Mouse (Mus musculus) CH12.LX (cell line): Measurements from ENCODE around the gene Defb35. TPM values are rescaled to one million over a fixed set of nuclear protein-coding genes. Genes with fewer than 3 reads are reported as not detected.
"Not testable (repeated sequence)": the region's sequence is repeated elsewhere in the genome, so short reads cannot be mapped to it uniquely, and the experiment has no call there.

Source experiments
- DNase-seq: peaks from one replicate; pipeline ENCODE4 v3.0.0-alpha.2; 2013; ENCODE audit errors: extremely low read depth
- H3K27ac ChIP-seq: 2 replicates; pipeline ENCODE4 v1.5.1; 2012; ENCODE audit warnings: low read depth, mild to moderate bottlenecking, control low read depth, moderate library complexity; ENCODE audit not compliant: insufficient read depth
- H3K27me3 ChIP-seq: replicated peaks from 2 replicates; pipeline ENCODE3; 2012; ENCODE audit warnings: inconsistent platforms
- H3K36me3 ChIP-seq, 2 experiments: replicated peaks in 1 of 2; 2 replicates each; pipeline versions ENCODE3 to v1.6.1; 2012; ENCODE audit warnings: inconsistent platforms in 1 of 2, low read length in 1 of 2, mild to moderate bottlenecking in 1 of 2, mixed read lengths in 1 of 2, moderate library complexity in 1 of 2; ENCODE audit not compliant: control insufficient read depth in 1 of 2, insufficient read depth in 1 of 2
- H3K4me1 ChIP-seq, 2 experiments: 2 replicates each; pipeline ENCODE4 v1.6.1; 2012; ENCODE audit warnings: inconsistent platforms in 1 of 2, moderate library complexity in 1 of 2; ENCODE audit not compliant: insufficient read depth in 2 of 2, control insufficient read depth in 1 of 2
- H3K4me2 ChIP-seq: 2 replicates; pipeline ENCODE4 v1.6.1; 2012; ENCODE audit warnings: low read depth, mild to moderate bottlenecking, control low read depth; ENCODE audit not compliant: poor library complexity, insufficient read depth, severe bottlenecking
- H3K4me3 ChIP-seq, 3 experiments: fragments of 150-350 bp in 1 of 3; sonication (generic) in 1 of 3; replicated peaks in 1 of 3; 2 replicates each; pipeline versions ENCODE3 to v1.5.1; 2011 to 2012; ENCODE audit warnings: low read depth in 2 of 3, low read length in 2 of 3, mild to moderate bottlenecking in 2 of 3, moderate library complexity in 2 of 3, control low read depth in 1 of 3, improper control_type of control experiment in 1 of 3, inconsistent platforms in 1 of 3, mixed read lengths in 1 of 3; ENCODE audit not compliant: poor library complexity in 1 of 3
- H3K79me2 ChIP-seq: replicated peaks from 2 replicates; pipeline ENCODE4 v1.6.1; 2012; ENCODE audit warnings: mild to moderate bottlenecking, moderate library complexity; ENCODE audit not compliant: control insufficient read depth, poor library complexity, insufficient read depth, severe bottlenecking; ENCODE audit errors: extremely low read depth
- H3K9ac ChIP-seq: 2 replicates; pipeline ENCODE4 v1.6.1; 2012; ENCODE audit warnings: low read depth, mild to moderate bottlenecking, control low read depth, moderate library complexity; ENCODE audit not compliant: insufficient read depth
- H3K9me3 ChIP-seq: replicated peaks from 2 replicates; pipeline ENCODE3; 2012; ENCODE audit warnings: low read length, inconsistent platforms, mixed read lengths
- BHLHE40 ChIP-seq: IDR thresholded peaks from 2 replicates; pipeline ENCODE4 v1.6.1; 2011; ENCODE audit warnings: mild to moderate bottlenecking, low read depth, low read length, improper control_type of control experiment
- CHD1 ChIP-seq: IDR thresholded peaks from 2 replicates; pipeline ENCODE4 v1.6.1; 2012; ENCODE audit warnings: low read depth, low read length, improper control_type of control experiment, inconsistent platforms
- CHD2 ChIP-seq: IDR thresholded peaks from 2 replicates; pipeline ENCODE4 v1.6.1; 2011; ENCODE audit warnings: low read length, improper control_type of control experiment
- CTCF ChIP-seq, 2 experiments: IDR thresholded peaks in 1 of 2; conservative IDR thresholded peaks in 1 of 2; 2 replicates each; pipeline ENCODE4 v1.5.1; 2011 to 2012; ENCODE audit warnings: low read depth in 2 of 2, low read length in 2 of 2, improper control_type of control experiment in 1 of 2, inconsistent platforms in 1 of 2, mild to moderate bottlenecking in 1 of 2, moderate library complexity in 1 of 2
- E2F4 ChIP-seq: IDR thresholded peaks from 2 replicates; pipeline ENCODE4 v1.6.1; 2011; ENCODE audit warnings: low read depth, low read length, improper control_type of control experiment; ENCODE audit not compliant: insufficient replicate concordance
- ELF1 ChIP-seq: IDR thresholded peaks from 2 replicates; pipeline ENCODE4 v1.6.1; 2014; ENCODE audit warnings: low read depth, mild to moderate bottlenecking, inconsistent platforms, low read length, improper control_type of control experiment
- HCFC1 ChIP-seq: IDR thresholded peaks from 2 replicates; pipeline ENCODE4 v1.6.1; 2012; ENCODE audit warnings: low read depth, mild to moderate bottlenecking, inconsistent platforms, low read length, improper control_type of control experiment
- IRF4 ChIP-seq: IDR thresholded peaks from 2 replicates; pipeline ENCODE4 v1.6.1; 2014; ENCODE audit warnings: low read depth, mild to moderate bottlenecking, inconsistent platforms, low read length, improper control_type of control experiment
- MAZ ChIP-seq: IDR thresholded peaks from 2 replicates; pipeline ENCODE4 v1.6.1; 2012; ENCODE audit warnings: low read depth, mild to moderate bottlenecking, inconsistent platforms, low read length, improper control_type of control experiment, moderate library complexity
- MEF2A ChIP-seq: IDR thresholded peaks from 2 replicates; pipeline ENCODE4 v1.6.1; 2014; ENCODE audit warnings: low read depth, mild to moderate bottlenecking, inconsistent platforms, low read length, improper control_type of control experiment, borderline replicate concordance
- MXI1 ChIP-seq: IDR thresholded peaks from 2 replicates; pipeline ENCODE4 v1.6.1; 2011; ENCODE audit warnings: mild to moderate bottlenecking, low read depth, low read length, improper control_type of control experiment
- NRF1 ChIP-seq: IDR thresholded peaks from 2 replicates; pipeline ENCODE4 v1.6.1; 2014; ENCODE audit warnings: low read depth, mild to moderate bottlenecking, inconsistent platforms, low read length, improper control_type of control experiment, moderate library complexity
- PAX5 ChIP-seq: IDR thresholded peaks from 2 replicates; pipeline ENCODE4 v1.6.1; 2012; ENCODE audit warnings: low read length, inconsistent platforms, mixed read lengths
- POLR2AphosphoS2 ChIP-seq: IDR thresholded peaks from 2 replicates; pipeline ENCODE4 v1.6.1; 2011; ENCODE audit warnings: low read depth, low read length, improper control_type of control experiment
- RAD21 ChIP-seq: IDR thresholded peaks from 2 replicates; pipeline ENCODE4 v1.6.1; 2011; ENCODE audit warnings: low read depth, mild to moderate bottlenecking, low read length, improper control_type of control experiment, moderate library complexity
- RCOR1 ChIP-seq: conservative IDR thresholded peaks from 2 replicates; pipeline ENCODE4 v1.6.1; 2012; ENCODE audit warnings: low read depth, mild to moderate bottlenecking, inconsistent platforms, low read length, improper control_type of control experiment
- SIN3A ChIP-seq: IDR thresholded peaks from 2 replicates; pipeline ENCODE4 v1.6.1; 2012; ENCODE audit warnings: low read length, improper control_type of control experiment, inconsistent platforms
- TBP ChIP-seq: conservative IDR thresholded peaks from 2 replicates; pipeline ENCODE4 v1.6.1; 2011; ENCODE audit warnings: low read depth, low read length, improper control_type of control experiment
- TCF12 ChIP-seq: IDR thresholded peaks from 2 replicates; pipeline ENCODE4 v1.6.1; 2014; ENCODE audit warnings: low read depth, mild to moderate bottlenecking, inconsistent platforms, low read length, improper control_type of control experiment
- USF1 ChIP-seq: IDR thresholded peaks from 2 replicates; pipeline ENCODE4 v1.6.1; 2014; ENCODE audit warnings: low read depth, mild to moderate bottlenecking, inconsistent platforms, low read length, improper control_type of control experiment
- USF2 ChIP-seq: conservative IDR thresholded peaks from 2 replicates; pipeline ENCODE4 v1.6.1; 2011; ENCODE audit warnings: low read depth, low read length, improper control_type of control experiment
- ZKSCAN1 ChIP-seq: IDR thresholded peaks from 2 replicates; pipeline ENCODE4 v1.6.1; 2012; ENCODE audit warnings: low read depth, inconsistent platforms, low read length, improper control_type of control experiment, borderline replicate concordance
- ZMIZ1 ChIP-seq: IDR thresholded peaks from 2 replicates; pipeline ENCODE4 v1.6.1; 2012; ENCODE audit warnings: low read depth, mild to moderate bottlenecking, inconsistent platforms, low read length, improper control_type of control experiment
- ZNF384 ChIP-seq: IDR thresholded peaks from 2 replicates; pipeline ENCODE4 v1.6.1; 2012; ENCODE audit warnings: low read depth, low read length, improper control_type of control experiment, inconsistent platforms
- dilution Hi-C: fragments of 300-500 bp; cut with MboI; formaldehyde crosslinking; loops from 2 replicates; pipeline ENCODE4 v1.14.3; 2020; ENCODE audit warnings: low sequenced_read_pairs; ENCODE audit not compliant: extremely low pct_unique_long_range_greater_than_20kb, extremely low pct_ligation_motif_present
- in situ Hi-C: fragments of 300-500 bp; cut with MboI; formaldehyde crosslinking; loops from 3 replicates; pipeline ENCODE4 v1.14.3; 2019; ENCODE audit warnings: low sequenced_read_pairs, low pct_ligation_motif_present, low pct_unique_long_range_greater_than_20kb, mixed read lengths
- polyA plus RNA-seq: library from polyadenylated mRNA; unstranded; fragments of >175 nt; gene quantifications from 2 replicates; pipeline ENCODE4 v1.2.1, GENCODE M21; 2012; ENCODE audit warnings: low read depth; ENCODE audit not compliant: insufficient read length
- total RNA-seq, 2 experiments: library from RNA; depleted of rRNA; stranded (reverse); fragments of 300-350 nt in 1 of 2; fragments of >200 nt in 1 of 2; gene quantifications; 2 replicates each; pipeline ENCODE4 v1.2.3; 2012 to 2014

Defb35 gene
- total and polyA plus RNA-seq, 3 experiments, result not detected

GRCm38 (mm10) chr8:21912554-21912953, 25.6 kb upstream of the Defb35 start:
- H3K27me3 ChIP-seq, result peaks cover 46% of the 10 kb centered on the region
- no peak overlapping the region for H3K4me2 ChIP-seq
- H3K36me3 ChIP-seq, result no peaks in the 10 kb centered on the region
- in situ Hi-C loops (no loop called here), dilution Hi-C loops (no loop called here)
- no peaks in the 10 kb centered on the region for H3K4me1 ChIP-seq
- H3K9me3 ChIP-seq, result no peaks in the 10 kb centered on the region
- no peak overlapping the region for H3K9ac ChIP-seq
- DNase-seq, result no peak
- H3K27ac ChIP-seq, result no peak overlapping the region
- H3K4me3 ChIP-seq, result no peak overlapping the region
- TF ChIP-seq USF2, result no peak
- no peak for TF ChIP-seq SIN3A
- TF ChIP-seq TBP, result no peak
- no peak for TF ChIP-seq MXI1
- no peak for TF ChIP-seq BHLHE40
- TF ChIP-seq CTCF (conservative IDR thresholded peaks at IDR 0.05 in 1 of 2, IDR thresholded peaks at IDR 0.05 in 1 of 2; ENCODE audit: low read depth in 2 of 2, low read length in 2 of 2), result no peak
- no peak for TF ChIP-seq MAZ
- TF ChIP-seq ZNF384, result no peak
- no peak for TF ChIP-seq CHD1
- TF ChIP-seq POLR2AphosphoS2, result no peak
- no peak for TF ChIP-seq MEF2A
- H3K79me2 ChIP-seq, result no peaks in the 10 kb centered on the region

DNA sequence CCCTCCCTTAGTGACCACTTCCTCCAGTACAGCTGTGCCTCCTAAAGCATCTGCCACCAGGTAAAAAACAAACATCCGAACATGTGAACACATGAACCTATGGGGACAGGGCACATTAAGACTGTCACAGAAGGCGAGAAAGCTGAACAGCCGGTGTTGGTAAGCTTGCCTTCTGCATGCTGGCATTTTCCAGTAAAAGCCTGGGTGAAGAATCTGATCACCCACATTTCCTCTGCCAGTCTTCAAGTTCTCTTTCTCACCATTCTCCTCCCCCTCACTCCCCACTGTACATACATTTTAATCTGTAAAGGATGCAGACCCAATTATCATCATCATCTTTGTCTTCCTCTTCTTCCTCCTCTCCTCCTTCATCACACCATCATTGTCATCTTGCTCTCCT, 22.5 kb upstream of the Defb35 start:
- Histone ChIP-seq H3K36me3 (no peaks in the 10 kb centered on the region), H3K9ac (no peak overlapping the region), H3K27me3 (peaks cover 62% of the 10 kb centered on the region), H3K9me3 (no peaks in the 10 kb centered on the region), H3K27ac (no peak overlapping the region), H3K79me2 (no peaks in the 10 kb centered on the region), H3K4me2 (no peak overlapping the region), H3K4me1 (no peaks in the 10 kb centered on the region), H3K4me3 (no peak overlapping the region)
- in situ Hi-C loops, result no loop called here
- no peak for DNase-seq
- dilution Hi-C loops, result no loop called here
- TF ChIP-seq ZKSCAN1, result no peak
- TF ChIP-seq RAD21, result no peak
- TF ChIP-seq BHLHE40, result no peak
- no peak for TF ChIP-seq TCF12
- TF ChIP-seq ELF1, result no peak
- no peak for TF ChIP-seq CHD1
- TF ChIP-seq CHD2, result no peak
- no peak for TF ChIP-seq E2F4
- TF ChIP-seq NRF1, result no peak
- no peak for TF ChIP-seq SIN3A
- TF ChIP-seq USF1, result no peak
- TF ChIP-seq HCFC1, result no peak
- TF ChIP-seq ZMIZ1, result no peak
- TF ChIP-seq TBP, result no peak
- TF ChIP-seq PAX5, result no peak
- no peak for TF ChIP-seq IRF4
- no peak for TF ChIP-seq RCOR1
- TF ChIP-seq MXI1, result no peak
- no peak for TF ChIP-seq ZNF384

- dilution Hi-C loops, H3K9me3 ChIP-seq, H3K79me2 ChIP-seq, H3K9ac ChIP-seq, in situ Hi-C loops, H3K36me3 ChIP-seq, H3K4me2 ChIP-seq, H3K4me1 ChIP-seq, H3K4me3 ChIP-seq, H3K27ac ChIP-seq, DNase-seq: not testable (repeated sequence)
- peaks cover 41% of the 10 kb centered on the region for H3K27me3 ChIP-seq
Measured at GRCm38 (mm10) chr8:21930754-21931153, 7.4 kb upstream of the Defb35 start.
